Mouse (Mus musculus): ENCODE data around the gene Zdhhc19. TPM values are rescaled to one million over a fixed set of nuclear protein-coding genes. Genes with fewer than 3 reads are reported as not detected.

The Zdhhc19 gene
- polyA plus RNA-seq (2015; fragmentation: Nextera tagmentation; extraction: Ambion mirVana): 0.22 and 0.24 TPM in 2 replicates

GRCm38 (mm10) chr16:32495965-32496364, at the start of gene Zdhhc19:
Zdhhc19 (plus strand) TSS chr16:32496265.
- 65% methylated on average over 3 of the region's 3 CpGs for WGBS
- Histone ChIP-seq H3K4me1 (replicated peaks) (peaks cover 11% of the 10 kb centered on the region), H3K4me2 (no peak within 1 kb of the TSS), H3K9ac (no peak within 1 kb of the TSS), H3K4me3 (no peak within 1 kb of the TSS), H3K27ac (replicated peaks) (no peak within 1 kb of the TSS), H3K36me3 (no peaks in the 10 kb centered on the region), H3K9me3 (no peaks in the 10 kb centered on the region), H3K27me3 (no peaks in the 10 kb centered on the region)
- no peak for ATAC-seq (ENCODE audit: low FRiP score, low read depth)

- ATAC-seq (ENCODE audit: low FRiP score, low read depth): no peak
- Histone ChIP-seq H3K9ac (no peak overlapping the region), H3K27me3 (no peaks in the 10 kb centered on the region), H3K9me3 (no peaks in the 10 kb centered on the region), H3K36me3 (0 out of 2 replicates have a peak, but pooled peaks cover 2% of the 10 kb centered on the region), H3K4me2 (no peak overlapping the region), H3K4me3 (no peak overlapping the region), H3K4me1 (replicated peaks) (no peaks in the 10 kb centered on the region), H3K27ac (replicated peaks) (no peak overlapping the region)
- WGBS: 91% methylated on average over 2 of the region's 2 CpGs
Measured at GRCm38 (mm10) chr16:32446563-32447138, 49.4 kb upstream of the Zdhhc19 start.

- Histone ChIP-seq H3K4me3 (no peak overlapping the region), H3K9ac (no peak overlapping the region), H3K27me3 (no peaks in the 10 kb centered on the region), H3K4me1 (replicated peaks) (no peaks in the 10 kb centered on the region), H3K36me3 (peaks cover 18% of the 10 kb centered on the region), H3K27ac (replicated peaks) (no peak overlapping the region), H3K9me3 (no peaks in the 10 kb centered on the region), H3K4me2 (no peak overlapping the region)
- 90% methylated on average over 3 of the region's 3 CpGs for WGBS
- no peak for ATAC-seq (ENCODE audit: low FRiP score, low read depth)
Measured at GRCm38 (mm10) chr16:32449665-32450064, 46.4 kb upstream of the Zdhhc19 start.

GRCm38 (mm10) chr16:32450133-32450532, 45.9 kb upstream of the Zdhhc19 start:
- Histone ChIP-seq H3K27ac (replicated peaks) (no peak overlapping the region), H3K9ac (no peak overlapping the region), H3K27me3 (no peaks in the 10 kb centered on the region), H3K4me2 (no peak overlapping the region), H3K36me3 (peaks cover 19% of the 10 kb centered on the region), H3K9me3 (no peaks in the 10 kb centered on the region), H3K4me1 (replicated peaks) (no peaks in the 10 kb centered on the region), H3K4me3 (no peak overlapping the region)
- WGBS: 96% methylated on average over 2 of the region's 2 CpGs
- ATAC-seq (ENCODE audit: low FRiP score, low read depth): no peak

GRCm38 (mm10) chr16:32453102-32453501, 43.0 kb upstream of the Zdhhc19 start:
- Histone ChIP-seq H3K4me3 (no peak overlapping the region), H3K27me3 (no peaks in the 10 kb centered on the region), H3K36me3 (peaks cover 36% of the 10 kb centered on the region), H3K9ac (no peak overlapping the region), H3K4me2 (no peak overlapping the region), H3K9me3 (no peaks in the 10 kb centered on the region), H3K27ac (replicated peaks) (no peak overlapping the region), H3K4me1 (replicated peaks) (no peaks in the 10 kb centered on the region)
- no peak for ATAC-seq (ENCODE audit: low FRiP score, low read depth)
- WGBS: 94% methylated on average over 8 of the region's 8 CpGs

- H3K9ac ChIP-seq: no peak overlapping the region
- no peak overlapping the region for H3K27ac ChIP-seq (replicated peaks)
- H3K27me3 ChIP-seq: no peaks in the 10 kb centered on the region
- H3K4me2 ChIP-seq: no peak overlapping the region
- peaks cover 36% of the 10 kb centered on the region for H3K36me3 ChIP-seq
- H3K4me1 ChIP-seq (replicated peaks): no peaks in the 10 kb centered on the region
- 84% methylated on average over 5 of the region's 5 CpGs for WGBS
- no peak for ATAC-seq (ENCODE audit: low FRiP score, low read depth)
- H3K9me3 ChIP-seq: no peaks in the 10 kb centered on the region
- no peak overlapping the region for H3K4me3 ChIP-seq
Measured at GRCm38 (mm10) chr16:32454646-32455045, 41.4 kb upstream of the Zdhhc19 start.

- H3K36me3 ChIP-seq: peaks cover 36% of the 10 kb centered on the region
Measured at GRCm38 (mm10) chr16:32456086-32456485, 40.0 kb upstream of the Zdhhc19 start.

GRCm38 (mm10) chr16:32456761-32457160, 39.3 kb upstream of the Zdhhc19 start:
- no peak overlapping the region for H3K4me2 ChIP-seq
- H3K9me3 ChIP-seq: no peaks in the 10 kb centered on the region
- no peak overlapping the region for H3K27ac ChIP-seq (replicated peaks)
- 95% methylated on average over 1 of the region's 1 CpGs for WGBS
- no peaks in the 10 kb centered on the region for H3K27me3 ChIP-seq
- no peak overlapping the region for H3K4me3 ChIP-seq
- H3K9ac ChIP-seq: no peak overlapping the region
- H3K4me1 ChIP-seq (replicated peaks): no peaks in the 10 kb centered on the region
- peaks cover 34% of the 10 kb centered on the region for H3K36me3 ChIP-seq
- ATAC-seq (ENCODE audit: low FRiP score, low read depth): no peak

More at GRCm38 (mm10) chr16:32456086-32456485, 40.0 kb upstream of the Zdhhc19 start:
- no peak overlapping the region for H3K4me2 ChIP-seq
- H3K9ac ChIP-seq: no peak overlapping the region
- no peak for ATAC-seq (ENCODE audit: low FRiP score, low read depth)
- H3K27ac ChIP-seq (replicated peaks): no peak overlapping the region
- H3K27me3 ChIP-seq: no peaks in the 10 kb centered on the region
- no peaks in the 10 kb centered on the region for H3K9me3 ChIP-seq
- H3K4me1 ChIP-seq (replicated peaks): no peaks in the 10 kb centered on the region
- no peak overlapping the region for H3K4me3 ChIP-seq

GRCm38 (mm10) chr16:32457589-32458386, 38.3 kb upstream of the Zdhhc19 start:
- Histone ChIP-seq H3K9ac (no peak overlapping the region), H3K4me2 (no peak overlapping the region), H3K36me3 (peaks cover 26% of the 10 kb centered on the region), H3K27ac (replicated peaks) (no peak overlapping the region), H3K27me3 (no peaks in the 10 kb centered on the region), H3K4me1 (replicated peaks) (no peaks in the 10 kb centered on the region), H3K4me3 (no peak overlapping the region), H3K9me3 (no peaks in the 10 kb centered on the region)
- WGBS: 74% methylated on average over 10 of the region's 10 CpGs
- ATAC-seq (ENCODE audit: low FRiP score, low read depth): no peak

GRCm38 (mm10) chr16:32460518-32460917, 35.5 kb upstream of the Zdhhc19 start:
- Histone ChIP-seq H3K27ac (replicated peaks) (no peak overlapping the region), H3K9ac (no peak overlapping the region), H3K9me3 (no peaks in the 10 kb centered on the region), H3K4me1 (replicated peaks) (no peaks in the 10 kb centered on the region), H3K36me3 (peaks cover 28% of the 10 kb centered on the region), H3K4me3 (no peak overlapping the region), H3K4me2 (no peak overlapping the region), H3K27me3 (no peaks in the 10 kb centered on the region)
- WGBS: 62% methylated on average over 4 of the region's 4 CpGs
- ATAC-seq (ENCODE audit: low FRiP score, low read depth): no peak

GRCm38 (mm10) chr16:32461713-32462112, 34.4 kb upstream of the Zdhhc19 start:
- Histone ChIP-seq H3K4me2 (no peak overlapping the region), H3K27me3 (no peaks in the 10 kb centered on the region), H3K27ac (replicated peaks) (no peak overlapping the region), H3K4me1 (replicated peaks) (no peaks in the 10 kb centered on the region), H3K9ac (no peak overlapping the region), H3K4me3 (no peak overlapping the region), H3K9me3 (no peaks in the 10 kb centered on the region), H3K36me3 (peaks cover 18% of the 10 kb centered on the region)
- ATAC-seq (ENCODE audit: low FRiP score, low read depth): no peak
- 98% methylated on average over 5 of the region's 5 CpGs for WGBS

- Histone ChIP-seq H3K4me2 (no peak overlapping the region), H3K4me1 (replicated peaks) (no peaks in the 10 kb centered on the region), H3K36me3 (peaks cover 21% of the 10 kb centered on the region), H3K9ac (no peak overlapping the region), H3K4me3 (no peak overlapping the region), H3K9me3 (no peaks in the 10 kb centered on the region), H3K27me3 (no peaks in the 10 kb centered on the region), H3K27ac (replicated peaks) (no peak overlapping the region)
- ATAC-seq (ENCODE audit: low FRiP score, low read depth): no peak
- WGBS: 96% methylated on average over 16 of the region's 16 CpGs
Measured at GRCm38 (mm10) chr16:32462950-32463349, 33.1 kb upstream of the Zdhhc19 start.

Measured in hindbrain, embryonic 15.5 days (tissue).